Mouse (Mus musculus) midbrain, embryonic 10.5 days (tissue): Measurements from ENCODE around the gene Yipf2. TPM values are rescaled to one million over a fixed set of nuclear protein-coding genes. Genes with fewer than 3 reads are reported as not detected.
"Not testable (repeated sequence)": the region's sequence is repeated elsewhere in the genome, so short reads cannot be mapped to it uniquely, and the experiment has no call there.

ENCODE experiments used
- DNase-seq: peaks from one replicate; pipeline ENCODE4 v3.0.0-alpha.2; 2017; ENCODE audit warnings: low spot score
- H3K27ac ChIP-seq: fragments of 300-500 bp; sonication (generic); replicated peaks from 2 replicates; pipeline ENCODE4 v1.5.1; 2016; ENCODE audit warnings: mild to moderate bottlenecking
- H3K27me3 ChIP-seq: fragments of 300-500 bp; sonication (generic); 2 replicates; pipeline ENCODE4 v1.6.1; 2016; ENCODE audit warnings: low read depth, mild to moderate bottlenecking; ENCODE audit not compliant: poor library complexity, severe bottlenecking
- H3K36me3 ChIP-seq: fragments of 300-500 bp; sonication (generic); 2 replicates; pipeline ENCODE4 v1.6.1; 2016; ENCODE audit warnings: mild to moderate bottlenecking, moderate library complexity
- H3K4me1 ChIP-seq: fragments of 300-500 bp; sonication (generic); 2 replicates; pipeline ENCODE4 v1.6.1; 2016
- H3K4me3 ChIP-seq: fragments of 300-500 bp; sonication (generic); 2 replicates; pipeline ENCODE4 v1.5.1; 2016; ENCODE audit warnings: mild to moderate bottlenecking, moderate library complexity
- H3K9me3 ChIP-seq: fragments of 300-500 bp; sonication (generic); replicated peaks from 2 replicates; pipeline ENCODE4 v1.6.1; 2016; ENCODE audit warnings: mild to moderate bottlenecking
- WGBS: fragments of 180-500 bp; shearing (Covaris S2); methylation state at CpG from one replicate; pipeline ENCODE4 v1.1.7; 2016; 5-methylcytosine and 5-hydroxymethylcytosine counted together
- polyA plus RNA-seq: library from polyadenylated mRNA; unstranded; fragments of >200 nt; fragmentation: Nextera tagmentation; extraction: Ambion mirVana; gene quantifications from 2 replicates; pipeline ENCODE4 v1.2.1, GENCODE M21; 2016

The Yipf2 gene
- polyA plus RNA-seq, 1 experiment from 2014 or later: 20.4 TPM

DNA sequence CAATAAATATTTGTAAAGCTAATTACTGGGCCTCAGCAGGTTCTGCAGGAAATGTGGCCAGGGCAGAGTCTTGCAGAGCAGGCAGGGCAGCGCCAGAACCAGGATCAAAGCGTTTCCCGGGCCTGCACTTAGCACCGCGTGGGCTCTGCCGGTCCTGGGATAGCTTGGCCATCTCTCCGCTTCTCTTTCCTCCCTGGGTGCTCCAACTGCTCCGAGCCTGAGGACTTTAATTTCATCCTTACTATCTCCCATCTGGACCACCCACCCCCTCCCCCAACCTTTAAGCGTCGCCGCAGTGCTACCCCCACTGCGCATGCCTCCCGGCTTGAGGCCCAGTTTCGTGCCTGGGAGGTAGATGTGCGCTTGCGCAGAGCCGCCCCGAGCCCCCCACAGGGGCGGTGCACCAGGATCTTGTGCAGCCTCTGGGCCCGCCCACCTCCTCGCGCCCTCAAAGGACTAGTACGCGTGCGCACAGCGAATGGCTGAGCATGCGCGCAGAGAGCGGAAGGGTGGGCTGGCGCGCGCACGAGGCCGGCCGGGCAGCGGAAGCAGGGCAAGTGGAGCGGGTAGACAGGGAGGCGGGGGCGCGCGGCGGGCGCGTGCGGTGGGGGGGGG lies 23.1 kb upstream of the Yipf2 start, which contains the start of gene Smarca4:
TSS of gene Smarca4 (plus strand) at position 553 of the 615 bp plus-strand sequence.
- WGBS: under 1% methylated on average over 42 of the region's 45 CpGs
- H3K4me3 ChIP-seq: peak within 1 kb of the TSS; percentile 79
- H3K27me3 ChIP-seq: no peaks in the 10 kb centered on the region
- H3K27ac ChIP-seq: peak within 1 kb of the TSS; percentile 99
- peaks cover 19% of the 10 kb centered on the region for H3K36me3 ChIP-seq
- no peaks in the 10 kb centered on the region for H3K9me3 ChIP-seq
- peaks cover 23% of the 10 kb centered on the region for H3K4me1 ChIP-seq
- peak; percentile 100 for DNase-seq

- H3K9me3 ChIP-seq: no peaks in the 10 kb centered on the region
- no peak for DNase-seq
- H3K27me3 ChIP-seq: no peaks in the 10 kb centered on the region
- H3K36me3 ChIP-seq: peaks cover 18% of the 10 kb centered on the region
- 79% methylated on average over 15 of the region's 15 CpGs for WGBS
- H3K27ac ChIP-seq: peak overlapping the region; percentile 99
- H3K4me1 ChIP-seq: peaks cover 23% of the 10 kb centered on the region
- H3K4me3 ChIP-seq: peak overlapping the region; percentile 79
Measured at GRCm38 (mm10) chr9:21614864-21615616, 22.4 kb upstream of the Yipf2 start.

GRCm38 (mm10) chr9:21609861-21610260 lies 17.2 kb upstream of the Yipf2 start:
- no peak for DNase-seq
- Histone ChIP-seq H3K4me3 (no peak overlapping the region), H3K4me1 (peaks cover under 1% of the 10 kb centered on the region; the same call in 1 of the 2 replicates), H3K27me3 (no peaks in the 10 kb centered on the region), H3K9me3 (no peaks in the 10 kb centered on the region), H3K27ac (no peak overlapping the region), H3K36me3 (no peaks in the 10 kb centered on the region)
- 90% methylated on average over 1 of the region's 1 CpGs for WGBS

- 100% methylated on average over 1 of the region's 1 CpGs for WGBS
- Histone ChIP-seq H3K9me3 (no peaks in the 10 kb centered on the region), H3K4me3 (no peak overlapping the region), H3K36me3 (no peaks in the 10 kb centered on the region), H3K27me3 (no peaks in the 10 kb centered on the region), H3K27ac (no peak overlapping the region), H3K4me1 (no peaks in the 10 kb centered on the region)
- no peak for DNase-seq
Measured at GRCm38 (mm10) chr9:21606648-21607047, 14.0 kb upstream of the Yipf2 start.

GRCm38 (mm10) chr9:21605865-21606264 lies 13.2 kb upstream of the Yipf2 start:
- H3K9me3 ChIP-seq: no peaks in the 10 kb centered on the region
- H3K27ac ChIP-seq: no peak overlapping the region
- WGBS: 71% methylated on average over 5 of the region's 5 CpGs

DNA sequence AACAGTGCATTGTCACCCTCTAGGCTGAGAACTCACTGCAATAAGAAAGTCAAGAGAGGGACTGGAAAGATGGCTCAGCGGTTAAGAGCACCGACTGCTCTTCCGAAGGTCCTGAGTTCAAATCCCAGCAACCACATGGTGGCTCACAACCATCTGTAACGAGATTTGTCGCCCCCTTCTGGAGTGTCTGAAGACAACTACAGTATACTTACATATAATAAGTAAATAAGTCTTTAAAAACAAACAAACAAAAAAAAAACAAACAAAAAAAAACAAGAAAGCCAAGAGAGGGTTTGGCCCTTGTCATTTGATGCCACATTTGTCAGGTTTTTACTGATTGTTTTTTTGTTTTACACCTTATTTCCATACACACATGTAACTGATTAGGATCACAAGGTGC lies 11.5 kb upstream of the Yipf2 start:
- Histone ChIP-seq H3K4me1 (no peaks in the 10 kb centered on the region), H3K27me3 (no peaks in the 10 kb centered on the region), H3K4me3 (no peak overlapping the region), H3K9me3 (no peaks in the 10 kb centered on the region), H3K27ac (no peak overlapping the region), H3K36me3 (no peaks in the 10 kb centered on the region)
- no peak for DNase-seq
- WGBS: 74% methylated on average over 5 of the region's 5 CpGs

More at GRCm38 (mm10) chr9:21605865-21606264, 13.2 kb upstream of the Yipf2 start:
- Histone ChIP-seq H3K36me3 (no peaks in the 10 kb centered on the region), H3K4me1 (no peaks in the 10 kb centered on the region), H3K4me3 (no peak overlapping the region), H3K27me3 (no peaks in the 10 kb centered on the region)
- no peak for DNase-seq

DNA sequence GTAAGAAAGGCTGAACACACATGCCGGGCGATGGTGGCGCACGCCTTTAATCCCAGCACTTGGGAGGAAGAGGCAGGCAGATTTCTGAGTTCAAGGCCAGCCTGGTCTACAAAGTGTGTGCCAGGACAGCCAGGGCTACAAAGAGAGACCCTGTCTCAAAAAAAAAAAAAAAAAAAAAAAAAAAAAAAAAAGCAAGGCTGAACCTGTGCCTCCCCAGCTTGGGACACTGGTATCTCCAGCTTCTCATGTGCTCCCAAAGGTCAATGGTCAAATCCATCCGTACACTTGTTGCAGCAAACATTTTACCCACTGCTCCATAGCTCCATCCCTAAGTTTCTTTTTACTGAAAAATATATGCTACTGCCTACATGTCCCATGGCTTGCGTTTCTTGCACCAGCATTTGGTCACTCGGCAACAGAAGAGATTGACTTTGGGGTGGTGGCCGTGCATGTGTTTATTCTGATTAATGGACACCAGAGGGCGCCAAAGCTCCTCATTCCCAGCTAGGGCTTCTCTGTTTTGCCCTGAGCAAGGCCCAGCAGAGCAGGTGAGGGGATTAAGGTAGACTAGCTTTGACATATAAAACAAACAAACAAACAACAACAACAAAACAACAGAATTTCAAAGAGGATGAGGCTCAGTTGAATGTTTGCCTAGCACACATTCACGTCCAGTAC lies 9.2 kb upstream of the Yipf2 start:
- Histone ChIP-seq H3K27me3 (no peaks in the 10 kb centered on the region), H3K9me3 (no peaks in the 10 kb centered on the region), H3K4me1 (no peaks in the 10 kb centered on the region), H3K4me3 (0 out of 2 replicates have a peak overlapping the region, but pooled peaks have one; percentile 9), H3K27ac (no peak overlapping the region), H3K36me3 (0 out of 2 replicates have a peak, but pooled peaks cover 2% of the 10 kb centered on the region)
- WGBS: 53% methylated on average over 10 of the region's 10 CpGs
- peak; percentile 69 for DNase-seq

DNA sequence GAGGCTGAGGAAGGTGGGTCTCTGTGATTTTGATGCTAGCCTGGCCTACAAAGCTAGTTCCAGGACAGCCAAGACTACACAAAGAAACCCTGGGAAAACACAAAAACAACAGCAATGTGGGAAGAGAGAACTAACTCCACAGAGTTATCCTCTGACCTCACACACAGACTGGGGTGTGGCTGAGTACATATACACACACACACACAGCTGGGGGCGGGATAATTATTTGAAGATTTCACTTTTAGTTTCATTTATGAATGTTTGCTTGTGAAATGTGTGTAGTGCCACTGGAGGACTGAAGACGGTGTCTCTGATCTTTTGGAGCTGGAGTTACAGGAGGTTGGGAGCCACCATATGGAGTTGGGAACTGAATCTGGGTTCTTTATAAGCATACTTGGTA lies 8.4 kb upstream of the Yipf2 start:
- no peak overlapping the region for H3K4me3 ChIP-seq
- H3K4me1 ChIP-seq: no peaks in the 10 kb centered on the region
- H3K27ac ChIP-seq: no peak overlapping the region
- H3K9me3 ChIP-seq: no peaks in the 10 kb centered on the region
- peaks cover 9% of the 10 kb centered on the region for H3K36me3 ChIP-seq
- no peak for DNase-seq
- WGBS: 80% methylated on average over 2 of the region's 2 CpGs
- H3K27me3 ChIP-seq: no peaks in the 10 kb centered on the region

DNA sequence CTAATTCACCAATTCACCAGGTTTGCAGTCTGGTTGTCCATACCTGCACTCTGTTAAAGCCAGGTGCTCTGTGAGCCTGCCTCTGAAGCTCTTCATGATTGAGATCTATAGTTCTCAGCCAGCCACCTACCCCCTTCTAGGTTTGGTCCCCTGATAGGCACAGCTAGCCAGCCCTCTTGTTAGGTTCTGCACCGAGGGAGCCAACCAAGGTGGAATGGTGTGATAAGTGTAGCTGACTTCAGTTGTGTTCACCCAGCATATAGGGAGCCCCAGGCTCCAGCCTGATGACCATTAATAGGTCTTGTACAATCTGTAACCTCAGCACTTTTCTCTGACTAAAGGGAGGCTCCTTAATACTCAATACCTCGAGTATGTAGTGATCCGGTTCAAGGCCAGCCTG lies 7.6 kb upstream of the Yipf2 start:
- no peak for DNase-seq
- H3K27me3 ChIP-seq: no peaks in the 10 kb centered on the region
- H3K36me3 ChIP-seq: peaks cover 18% of the 10 kb centered on the region
- H3K4me1 ChIP-seq: 0 out of 2 replicates have a peak, but pooled peaks cover 2% of the 10 kb centered on the region
- no peak overlapping the region for H3K4me3 ChIP-seq
- H3K9me3 ChIP-seq: no peaks in the 10 kb centered on the region
- H3K27ac ChIP-seq: no peak overlapping the region
- WGBS: 80% methylated on average over 3 of the region's 3 CpGs

DNA sequence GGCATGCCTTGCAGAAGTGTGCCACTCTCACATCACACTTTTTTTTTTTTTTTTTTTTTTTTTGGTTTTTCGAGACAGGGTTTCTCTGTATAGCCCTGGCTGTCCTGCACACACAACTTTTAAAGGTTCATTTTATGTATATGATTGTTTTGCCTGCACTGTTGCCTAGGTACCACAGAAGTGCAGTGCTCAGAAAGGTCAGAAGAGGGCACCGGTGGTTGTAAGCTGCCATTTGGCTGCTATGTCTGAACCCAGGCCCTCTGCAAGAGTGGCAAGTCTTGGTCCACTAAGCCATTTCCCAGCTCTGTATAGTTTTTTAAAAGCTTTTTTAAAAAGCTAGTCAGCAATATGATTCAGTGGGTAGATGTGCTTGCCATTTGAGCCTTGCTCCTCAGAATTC lies 5.6 kb upstream of the Yipf2 start:
- no peaks in the 10 kb centered on the region for H3K27me3 ChIP-seq
- no peak for DNase-seq
- H3K36me3 ChIP-seq: peaks cover 30% of the 10 kb centered on the region
- H3K27ac ChIP-seq: no peak overlapping the region
- H3K9me3 ChIP-seq: no peaks in the 10 kb centered on the region
- H3K4me3 ChIP-seq: no peak overlapping the region
- WGBS: 42% methylated on average over 2 of the region's 2 CpGs
- peaks cover 22% of the 10 kb centered on the region for H3K4me1 ChIP-seq

DNA sequence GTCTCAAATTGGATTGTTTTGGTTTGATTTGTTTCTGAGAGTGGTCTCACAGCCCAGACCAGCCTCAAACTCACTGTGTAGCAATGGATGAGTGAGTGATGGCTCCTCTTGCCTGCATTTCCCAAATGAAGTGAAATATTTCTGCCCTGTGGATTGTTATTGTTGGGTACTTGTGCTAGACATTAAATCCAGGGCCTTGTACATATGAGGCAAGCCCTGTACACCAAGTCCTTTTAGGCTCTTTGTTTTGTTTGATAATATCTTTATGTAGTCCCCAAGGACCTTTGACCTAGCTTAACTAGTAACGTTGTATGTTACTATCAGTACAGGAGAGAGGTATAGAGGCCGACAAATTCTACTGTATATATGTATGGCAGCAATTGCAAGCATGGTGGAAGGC lies 2.2 kb upstream of the Yipf2 start:
- H3K9me3 ChIP-seq: no peaks in the 10 kb centered on the region
- WGBS: 88% methylated on average over 2 of the region's 2 CpGs
- H3K4me3 ChIP-seq: no peak overlapping the region
- no peak overlapping the region for H3K27ac ChIP-seq
- peaks cover 37% of the 10 kb centered on the region for H3K4me1 ChIP-seq
- H3K27me3 ChIP-seq: no peaks in the 10 kb centered on the region
- DNase-seq: no peak
- peaks cover 42% of the 10 kb centered on the region for H3K36me3 ChIP-seq

GRCm38 (mm10) chr9:21594350-21594749 lies 1.7 kb upstream of the Yipf2 start:
- H3K27ac ChIP-seq, H3K27me3 ChIP-seq, H3K9me3 ChIP-seq, DNase-seq: not testable (repeated sequence)
- WGBS: 93% methylated on average over 8 of the region's 8 CpGs
- H3K4me3 ChIP-seq: peak overlapping the region; percentile 92; the same call in 1 of the 2 replicates
- peaks cover 37% of the 10 kb centered on the region for H3K4me1 ChIP-seq
- H3K36me3 ChIP-seq: peaks cover 47% of the 10 kb centered on the region
